Mouse (Mus musculus) lung, postnatal 0 days (tissue): ENCODE measurements around the gene Syt8. TPM values are rescaled to one million over a fixed set of nuclear protein-coding genes. Genes with fewer than 3 reads are reported as not detected.
A peak's percentile ranks its signal among the peaks of the same experiment; 100 is the strongest.
"Not testable (repeated sequence)": the region's sequence is repeated elsewhere in the genome, so short reads cannot be mapped to it uniquely, and the experiment has no call there.

Experiments
- ATAC-seq: fragments of 200-750 bp; cut with Nextera tagmentation; 2 replicates; pipeline ENCODE4 v1.8.0; 2017; ENCODE audit warnings: moderate library complexity
- DNase-seq: peaks from one replicate; pipeline ENCODE4 v3.0.0-alpha.2; 2016; ENCODE audit warnings: low spot score
- H3K27ac ChIP-seq: fragments of 300-500 bp; sonication (generic); 2 replicates; pipeline ENCODE4 v1.5.1; 2014; ENCODE audit warnings: antibody characterized with exemption, mild to moderate bottlenecking, low read length, mixed read lengths
- H3K27me3 ChIP-seq: fragments of 300-500 bp; sonication (generic); replicated peaks from 2 replicates; pipeline ENCODE4 v1.6.1; 2014; ENCODE audit warnings: low read length, mixed read lengths; ENCODE audit not compliant: insufficient read depth
- H3K36me3 ChIP-seq: fragments of 300-500 bp; sonication (generic); 2 replicates; pipeline ENCODE4 v1.6.1; 2014; ENCODE audit warnings: low read length, mixed read lengths; ENCODE audit not compliant: insufficient read depth
- H3K4me1 ChIP-seq: fragments of 300-500 bp; sonication (generic); 2 replicates; pipeline ENCODE4 v1.6.1; 2014; ENCODE audit warnings: antibody characterized with exemption, low read depth, low read length, mixed read lengths; ENCODE audit not compliant: insufficient read depth
- H3K4me2 ChIP-seq: fragments of 300-500 bp; sonication (generic); replicated peaks from 2 replicates; pipeline ENCODE4 v1.6.1; 2014; ENCODE audit warnings: low read depth, mild to moderate bottlenecking, low read length, moderate library complexity, mixed read lengths
- H3K4me3 ChIP-seq: fragments of 300-500 bp; sonication (generic); 2 replicates; pipeline ENCODE4 v1.5.1; 2014; ENCODE audit warnings: low read depth, low read length
- H3K9ac ChIP-seq: fragments of 300-500 bp; sonication (generic); replicated peaks from 2 replicates; pipeline ENCODE4 v1.6.1; 2014; ENCODE audit warnings: low read depth, mild to moderate bottlenecking
- H3K9me3 ChIP-seq: fragments of 300-500 bp; sonication (generic); 2 replicates; pipeline ENCODE4 v1.6.1; 2016; ENCODE audit warnings: low read length, mixed read lengths
- CTCF ChIP-seq: IDR thresholded peaks from 2 replicates; pipeline ENCODE4 v1.5.1; 2016; ENCODE audit warnings: antibody characterized with exemption, mild to moderate bottlenecking
- EP300 ChIP-seq: IDR thresholded peaks from 2 replicates; pipeline ENCODE4 v1.6.1; 2016; ENCODE audit warnings: antibody characterized with exemption, mild to moderate bottlenecking, control low read depth
- WGBS: fragments of 180-500 bp; shearing (Covaris S2); extraction: QIAGEN DNeasy Blood & Tissue Kit; methylation state at CpG from one replicate; pipeline ENCODE4 v1.1.7; 2014; 5-methylcytosine and 5-hydroxymethylcytosine counted together
- polyA plus RNA-seq: library from polyadenylated mRNA; unstranded; fragments of >200 nt; fragmentation: Nextera tagmentation; extraction: Ambion mirVana; gene quantifications from 2 replicates; pipeline ENCODE4 v1.2.1, GENCODE M21; 2015

Gene Syt8
- polyA plus RNA-seq, 1 experiment from 2014 or later = 0.47 TPM

DNA sequence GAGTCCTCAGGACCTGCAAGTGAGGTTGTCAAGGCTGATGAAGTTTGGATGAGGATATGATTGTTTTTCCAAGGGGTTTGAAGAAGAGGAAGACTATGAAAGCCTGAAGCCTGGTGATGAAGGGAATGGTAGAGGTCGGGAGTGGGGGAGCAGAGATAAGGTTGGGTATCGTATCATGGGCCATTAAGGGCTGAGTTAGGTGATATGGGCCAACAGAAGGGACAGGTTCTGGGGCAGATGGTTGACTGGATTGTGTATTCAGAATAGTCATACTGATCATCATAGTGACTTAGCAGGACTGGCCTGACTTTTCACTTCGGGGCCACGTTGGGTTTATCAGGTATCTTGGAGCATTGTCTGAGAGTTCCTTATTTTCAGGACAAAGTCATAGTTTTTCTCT lies 39.2 kb upstream of the Syt8 start:
- TF ChIP-seq EP300 (no peak), CTCF (no peak)
- WGBS = 79% methylated on average over 4 of the region's 4 CpGs
- no peak overlapping the region for H3K4me2 ChIP-seq
- H3K36me3 ChIP-seq = no peaks in the 10 kb centered on the region
- no peaks in the 10 kb centered on the region for H3K9me3 ChIP-seq
- no peaks in the 10 kb centered on the region for H3K27me3 ChIP-seq
- ATAC-seq = no peak
- no peak for DNase-seq
- peaks cover 5% of the 10 kb centered on the region; the same call in 1 of the 2 replicates for H3K4me1 ChIP-seq
- H3K9ac ChIP-seq = no peak overlapping the region
- H3K4me3 ChIP-seq = no peak overlapping the region
- no peak overlapping the region for H3K27ac ChIP-seq

DNA sequence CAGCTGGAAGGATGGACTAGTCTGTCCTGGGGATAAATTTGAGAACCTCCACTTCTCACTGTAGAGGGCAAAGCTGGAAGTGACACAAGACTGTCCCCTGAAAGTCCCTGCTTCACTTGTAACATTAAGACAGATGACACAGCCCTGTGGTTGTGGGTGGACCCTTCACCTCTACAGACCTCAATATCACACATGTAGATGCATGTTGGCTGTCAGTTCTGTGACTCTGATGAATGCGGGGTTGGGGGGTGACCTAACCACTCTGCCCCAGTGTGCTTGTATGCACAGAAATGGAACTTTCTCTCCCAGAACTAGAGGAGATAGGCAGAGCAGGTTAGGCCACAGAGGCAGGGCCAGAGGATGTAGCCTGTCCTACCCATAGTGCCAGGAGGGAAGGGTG lies 38.0 kb upstream of the Syt8 start:
- no peak for TF ChIP-seq CTCF
- no peak for TF ChIP-seq EP300
- Histone ChIP-seq H3K9ac (no peak overlapping the region), H3K9me3 (no peaks in the 10 kb centered on the region), H3K4me1 (peaks cover 5% of the 10 kb centered on the region; the same call in 1 of the 2 replicates), H3K27me3 (no peaks in the 10 kb centered on the region), H3K4me2 (no peak overlapping the region), H3K4me3 (no peak overlapping the region), H3K36me3 (no peaks in the 10 kb centered on the region), H3K27ac (no peak overlapping the region)
- 96% methylated on average over 1 of the region's 1 CpGs for WGBS
- DNase-seq = no peak
- no peak for ATAC-seq

DNA sequence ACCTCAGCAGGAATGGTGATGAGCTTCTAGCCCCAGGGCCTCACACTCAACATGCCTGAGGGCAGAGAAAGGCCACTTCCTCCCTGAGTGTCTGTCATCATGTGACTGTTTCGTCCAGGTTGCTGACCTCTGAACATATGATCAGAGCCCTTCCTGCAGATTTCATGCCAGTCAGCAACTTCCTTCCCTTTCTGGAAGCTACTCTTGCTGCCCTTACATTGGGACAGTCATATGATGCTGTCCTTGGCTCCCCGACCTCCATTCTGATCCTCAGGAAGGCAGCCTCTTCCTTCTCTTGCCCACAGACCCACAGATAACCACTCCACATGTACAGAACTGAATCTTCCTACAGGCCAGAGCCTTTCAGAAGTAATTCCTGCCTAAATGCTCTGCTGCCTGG lies 36.6 kb upstream of the Syt8 start:
- ATAC-seq (peak; percentile 36), DNase-seq (peak; percentile 66)
- H3K36me3 ChIP-seq = no peaks in the 10 kb centered on the region
- 42% methylated on average over 2 of the region's 2 CpGs for WGBS
- TF ChIP-seq CTCF (no peak), EP300 (0 out of 2 replicates have a peak, but pooled peaks have one; percentile 19)
- H3K4me2 ChIP-seq = no peak overlapping the region
- H3K27me3 ChIP-seq = no peaks in the 10 kb centered on the region
- H3K9me3 ChIP-seq = no peaks in the 10 kb centered on the region
- H3K27ac ChIP-seq = no peak overlapping the region
- H3K9ac ChIP-seq = no peak overlapping the region
- H3K4me3 ChIP-seq = no peak overlapping the region
- peaks cover 4% of the 10 kb centered on the region; the same call in 1 of the 2 replicates for H3K4me1 ChIP-seq

- H3K4me3 ChIP-seq = no peak overlapping the region
- no peak overlapping the region for H3K27ac ChIP-seq
- H3K9ac ChIP-seq = no peak overlapping the region
- no peak overlapping the region for H3K4me2 ChIP-seq
- H3K9me3 ChIP-seq = no peaks in the 10 kb centered on the region
- ATAC-seq (peak; percentile 40), DNase-seq (peak; percentile 25)
- no peaks in the 10 kb centered on the region for H3K36me3 ChIP-seq
- H3K4me1 ChIP-seq = no peaks in the 10 kb centered on the region
- WGBS = 59% methylated on average over 1 of the region's 1 CpGs
- H3K27me3 ChIP-seq = no peaks in the 10 kb centered on the region
- no peak for TF ChIP-seq EP300
These were observed 35.4 kb upstream of the Syt8 start for GRCm38 (mm10) chr7:142399250-142399649.

- H3K4me3 ChIP-seq = no peak overlapping the region
- 42% methylated on average over 7 of the region's 7 CpGs for WGBS
- no peaks in the 10 kb centered on the region for H3K4me1 ChIP-seq
- ATAC-seq (no peak), DNase-seq (no peak)
- no peaks in the 10 kb centered on the region for H3K27me3 ChIP-seq
- no peak for TF ChIP-seq EP300
- H3K36me3 ChIP-seq = no peaks in the 10 kb centered on the region
- no peaks in the 10 kb centered on the region for H3K9me3 ChIP-seq
- no peak overlapping the region for H3K9ac ChIP-seq
- no peak overlapping the region for H3K27ac ChIP-seq
- no peak overlapping the region for H3K4me2 ChIP-seq
These were observed 34.4 kb upstream of the Syt8 start for GRCm38 (mm10) chr7:142400112-142400749.

DNA sequence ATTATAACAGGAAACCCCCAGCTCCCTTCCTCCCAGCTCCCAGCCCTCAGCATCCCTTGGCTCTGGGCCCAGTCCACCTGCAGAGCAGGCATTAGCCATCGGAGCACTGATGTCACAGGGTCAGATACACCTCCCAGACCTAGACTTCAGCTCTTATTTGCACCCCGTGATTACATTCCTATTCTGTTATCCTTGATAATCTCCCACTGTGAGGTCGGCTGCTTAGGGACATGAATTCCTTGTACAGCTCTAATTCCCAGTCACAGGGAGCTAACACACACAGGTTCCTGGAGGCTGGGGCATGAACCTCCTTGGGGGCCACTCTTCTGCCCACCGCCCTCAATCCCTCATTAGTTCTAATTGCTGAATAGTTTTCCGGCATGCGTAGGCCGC lies 33.9 kb upstream of the Syt8 start:
- no peak for DNase-seq
- TF ChIP-seq CTCF = no peak
- no peak for TF ChIP-seq EP300
- Histone ChIP-seq H3K9ac (no peak overlapping the region), H3K4me1 (no peaks in the 10 kb centered on the region), H3K4me2 (no peak overlapping the region), H3K4me3 (no peak overlapping the region), H3K9me3 (no peaks in the 10 kb centered on the region), H3K36me3 (no peaks in the 10 kb centered on the region), H3K27ac (no peak overlapping the region), H3K27me3 (no peaks in the 10 kb centered on the region)
- WGBS = 50% methylated on average over 7 of the region's 7 CpGs
- no peak for ATAC-seq

GRCm38 (mm10) chr7:142403591-142403990 lies 31.1 kb upstream of the Syt8 start:
- H3K27me3 ChIP-seq = no peaks in the 10 kb centered on the region
- 41% methylated on average over 4 of the region's 4 CpGs for WGBS

GRCm38 (mm10) chr7:142405134-142405533 lies 29.5 kb upstream of the Syt8 start:
- H3K4me1 ChIP-seq, H3K4me3 ChIP-seq, H3K9ac ChIP-seq, DNase-seq, H3K27ac ChIP-seq, ATAC-seq, H3K27me3 ChIP-seq, H3K36me3 ChIP-seq, H3K4me2 ChIP-seq, H3K9me3 ChIP-seq: not testable (repeated sequence)
- WGBS = 88% methylated on average over 5 of the region's 5 CpGs

More at GRCm38 (mm10) chr7:142403591-142403990, 31.1 kb upstream of the Syt8 start:
- no peak overlapping the region for H3K4me3 ChIP-seq
- no peaks in the 10 kb centered on the region for H3K4me1 ChIP-seq
- ATAC-seq = peak; percentile 55
- peak; percentile 72 for DNase-seq
- no peak overlapping the region for H3K9ac ChIP-seq
- TF ChIP-seq CTCF (no peak), EP300 (peak; percentile 16; the same call in 1 of the 2 replicates)
- no peak overlapping the region for H3K27ac ChIP-seq
- H3K4me2 ChIP-seq = no peak overlapping the region
- no peaks in the 10 kb centered on the region for H3K36me3 ChIP-seq
- no peaks in the 10 kb centered on the region for H3K9me3 ChIP-seq
